Mouse (Mus musculus): ENCODE results near the gene 8030474K03Rik.
A peak's percentile ranks its signal among the peaks of the same experiment; 100 is the strongest.
"Not testable (repeated sequence)": the region's sequence is repeated elsewhere in the genome, so short reads cannot be mapped to it uniquely, and the experiment has no call there.

The 8030474K03Rik gene

GRCm38 (mm10) chrX:101794342-101794741, at the start of gene 8030474K03Rik, which contains the start of gene Gm4779:
Gene 8030474K03Rik, plus strand, starts transcription at chrX:101794656.
Gene Gm4779, minus strand, starts transcription at chrX:101794423.
- no peak for DNase-seq

- no peak for DNase-seq
Observed at GRCm38 (mm10) chrX:101750144-101750543, 44.3 kb upstream of the 8030474K03Rik start.

- no peak for DNase-seq
Observed at GRCm38 (mm10) chrX:101754478-101754877, 40.0 kb upstream of the 8030474K03Rik start.

GRCm38 (mm10) chrX:101764621-101765020, 29.8 kb upstream of the 8030474K03Rik start:
- DNase-seq = no peak

- DNase-seq = no peak
Observed at GRCm38 (mm10) chrX:101765111-101765510, 29.3 kb upstream of the 8030474K03Rik start.

GRCm38 (mm10) chrX:101767280-101767679, 27.2 kb upstream of the 8030474K03Rik start:
- no peak for DNase-seq

GRCm38 (mm10) chrX:101769478-101769877, 25.0 kb upstream of the 8030474K03Rik start:
- no peak for DNase-seq

- DNase-seq = no peak
Observed at GRCm38 (mm10) chrX:101770307-101770706, 24.1 kb upstream of the 8030474K03Rik start.

- DNase-seq = peak; percentile 25
Observed at GRCm38 (mm10) chrX:101772035-101772434, 22.4 kb upstream of the 8030474K03Rik start.

- peak; percentile 71 for DNase-seq
Observed at GRCm38 (mm10) chrX:101791551-101791950, 2.9 kb upstream of the 8030474K03Rik start.

GRCm38 (mm10) chrX:101805512-101805911, 11.1 kb downstream of the 8030474K03Rik start:
- DNase-seq = peak; percentile 31

- no peak for DNase-seq
Observed at GRCm38 (mm10) chrX:101811750-101812149, 17.3 kb downstream of the 8030474K03Rik start.

GRCm38 (mm10) chrX:101819163-101819562, 24.7 kb downstream of the 8030474K03Rik start:
- peak; percentile 6 for DNase-seq

- DNase-seq = not testable (repeated sequence)
Observed at GRCm38 (mm10) chrX:101819980-101820379, 25.5 kb downstream of the 8030474K03Rik start.

GRCm38 (mm10) chrX:101847191-101847795, 52.8 kb downstream of the 8030474K03Rik start:
- no peak for DNase-seq

Data from cerebellum, adult 8-10 months (tissue).